Mouse (Mus musculus) heart, embryonic 15.5 days (tissue): ENCODE data around the gene Pkig. TPM values are rescaled to one million over a fixed set of nuclear protein-coding genes. Genes with fewer than 3 reads are reported as not detected.

Experiments
- ATAC-seq: fragments of 200-750 bp; cut with Nextera tagmentation; replicated peaks from 2 replicates; pipeline ENCODE4 v1.8.0; 2017; ENCODE audit warnings: low read depth, moderate TSS enrichment; ENCODE audit not compliant: insufficient number of reproducible peaks, insufficient read depth, low FRiP score
- H3K27ac ChIP-seq: fragments of 300-500 bp; sonication (generic); 2 replicates; pipeline ENCODE4 v1.5.1; 2015; ENCODE audit warnings: mild to moderate bottlenecking, inconsistent platforms
- H3K27me3 ChIP-seq: fragments of 300-500 bp; sonication (generic); 2 replicates; pipeline ENCODE4 v1.6.1; 2015; ENCODE audit warnings: inconsistent platforms
- H3K36me3 ChIP-seq: fragments of 300-500 bp; sonication (generic); 2 replicates; pipeline ENCODE4 v1.6.1; 2015; ENCODE audit warnings: mild to moderate bottlenecking, inconsistent platforms
- H3K4me1 ChIP-seq: fragments of 300-500 bp; sonication (generic); replicated peaks from 2 replicates; pipeline ENCODE4 v1.6.1; 2015; ENCODE audit warnings: inconsistent platforms
- H3K4me2 ChIP-seq: fragments of 300-500 bp; sonication (generic); 2 replicates; pipeline ENCODE4 v1.6.1; 2015; ENCODE audit warnings: inconsistent platforms, mild to moderate bottlenecking, moderate library complexity
- H3K4me3 ChIP-seq: fragments of 300-500 bp; sonication (generic); 2 replicates; pipeline ENCODE4 v1.5.1; 2015; ENCODE audit warnings: mild to moderate bottlenecking, inconsistent platforms
- H3K9ac ChIP-seq: fragments of 300-500 bp; sonication (generic); 2 replicates; pipeline ENCODE4 v1.6.1; 2015; ENCODE audit warnings: mild to moderate bottlenecking, inconsistent platforms
- H3K9me3 ChIP-seq: fragments of 300-500 bp; sonication (generic); replicated peaks from 2 replicates; pipeline ENCODE4 v1.6.1; 2016; ENCODE audit warnings: inconsistent platforms
- WGBS: fragments of 180-500 bp; shearing (Covaris S2); methylation state at CpG from one replicate; pipeline ENCODE4 v1.1.7; 2015; ENCODE audit warnings: mixed read lengths; 5-methylcytosine and 5-hydroxymethylcytosine counted together
- polyA plus RNA-seq: library from polyadenylated mRNA; unstranded; fragments of >200 nt; fragmentation: Nextera tagmentation; extraction: Ambion mirVana; gene quantifications from 2 replicates; pipeline ENCODE4 v1.2.1, GENCODE M21; 2015

Gene Pkig
- polyA plus RNA-seq, 1 experiment from 2014 or later, result 356 TPM

DNA sequence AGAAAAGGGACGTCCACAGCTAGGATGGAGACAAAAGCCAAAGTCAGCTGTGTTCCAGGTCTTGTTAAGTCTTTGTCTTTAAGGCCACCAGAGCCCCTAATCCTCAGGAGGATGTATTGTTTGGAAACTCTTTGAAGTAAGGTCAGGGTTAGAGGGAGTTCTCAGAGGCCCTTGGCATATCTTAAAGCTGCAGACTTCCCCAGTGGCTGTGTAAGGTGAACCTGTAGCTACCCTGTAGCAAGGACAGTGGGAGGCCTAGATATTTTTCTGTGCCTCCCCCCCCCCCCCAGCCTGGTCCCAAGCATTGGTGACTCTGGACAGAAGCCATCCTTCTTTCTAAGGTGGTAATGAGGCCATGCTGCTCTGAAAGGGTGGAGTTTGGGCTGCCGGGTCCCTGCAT is 38.6 kb downstream of the Pkig start:
- ATAC-seq, result 0 out of 2 replicates have a peak, but pooled peaks have one; percentile 20
- WGBS, result 58% methylated on average over 2 of the region's 2 CpGs
- H3K9ac ChIP-seq, result peak overlapping the region; percentile 17; the same call in 1 of the 2 replicates
- no peaks in the 10 kb centered on the region for H3K9me3 ChIP-seq
- H3K36me3 ChIP-seq, result no peaks in the 10 kb centered on the region
- H3K4me1 ChIP-seq, result peaks cover 68% of the 10 kb centered on the region
- no peak overlapping the region for H3K4me2 ChIP-seq
- H3K27ac ChIP-seq, result peak overlapping the region; percentile 88
- no peaks in the 10 kb centered on the region for H3K27me3 ChIP-seq
- no peak overlapping the region for H3K4me3 ChIP-seq

DNA sequence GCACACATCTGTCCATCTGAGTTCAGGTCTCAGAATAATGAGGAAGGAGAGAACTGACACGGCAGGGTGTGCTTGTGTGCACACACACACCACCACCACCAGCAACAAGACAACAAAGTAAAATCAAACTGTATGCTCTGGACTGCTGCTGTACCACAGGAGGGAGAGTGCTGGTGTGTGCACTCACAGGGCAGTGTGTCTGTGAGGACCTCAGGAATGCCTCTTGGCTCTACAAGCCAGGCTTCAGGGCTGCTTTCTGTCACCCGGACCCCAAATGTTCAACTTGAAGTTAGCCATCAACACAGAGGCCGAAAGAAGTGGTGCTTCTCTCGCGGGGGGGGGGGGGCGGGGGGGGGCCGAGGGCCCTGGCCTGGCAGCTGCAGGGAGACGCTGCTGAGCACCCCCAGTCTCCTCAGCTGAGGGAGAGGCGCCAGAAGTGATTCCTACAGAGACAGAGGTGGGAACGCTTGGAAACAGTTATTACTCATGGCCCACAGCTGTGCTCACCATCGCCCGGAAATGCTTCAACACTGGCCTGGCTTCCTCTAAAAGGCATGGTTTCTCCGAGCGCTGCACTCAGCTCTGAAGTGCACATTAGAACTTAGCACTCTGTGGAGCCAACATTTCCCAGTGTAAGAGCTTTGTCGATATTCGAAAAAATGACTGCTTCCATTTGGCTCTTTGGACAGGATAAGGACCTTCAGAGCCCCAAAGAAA is 39.7 kb downstream of the Pkig start:
- Histone ChIP-seq H3K9ac (peak overlapping the region; percentile 3; the same call in 1 of the 2 replicates), H3K4me1 (peaks cover 69% of the 10 kb centered on the region), H3K27ac (peak overlapping the region; percentile 88), H3K27me3 (no peaks in the 10 kb centered on the region), H3K4me2 (peak overlapping the region; percentile 14; the same call in 1 of the 2 replicates), H3K36me3 (no peaks in the 10 kb centered on the region), H3K4me3 (no peak overlapping the region), H3K9me3 (no peaks in the 10 kb centered on the region)
- WGBS, result 22% methylated on average over 15 of the region's 16 CpGs
- peak; percentile 58 for ATAC-seq

DNA sequence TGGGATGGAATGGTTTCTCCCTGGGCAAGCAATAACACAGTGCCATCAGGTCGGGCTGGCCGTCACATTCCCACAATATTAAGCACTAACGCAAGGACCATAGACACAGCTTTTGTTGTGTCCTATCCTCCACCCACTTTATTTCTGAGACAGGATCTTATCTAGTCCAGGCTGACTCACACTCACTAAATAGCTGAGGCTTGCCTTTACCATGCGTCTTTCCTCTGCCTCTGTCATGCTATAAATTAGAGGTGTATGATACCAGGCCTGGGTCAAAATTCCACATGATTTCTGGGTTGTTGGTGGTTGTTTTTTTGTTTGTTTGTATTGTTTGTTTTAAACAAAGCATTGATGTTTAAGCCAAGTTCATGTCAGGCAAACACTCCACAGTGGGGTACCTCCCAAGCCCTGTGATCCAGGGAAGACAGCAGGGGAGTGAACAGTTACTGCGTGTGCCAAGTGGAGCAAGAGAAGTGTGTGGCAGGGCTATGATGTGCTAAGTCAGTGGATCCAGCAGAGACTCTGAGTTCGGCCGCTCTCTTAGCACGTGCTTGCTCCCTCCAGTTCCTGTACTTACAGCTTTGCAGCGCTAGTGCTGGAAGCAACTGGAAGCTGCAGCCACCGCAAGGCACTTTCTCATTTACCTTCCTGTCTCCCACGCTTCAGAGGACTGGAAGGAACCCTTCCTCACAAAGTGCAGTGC is 41.0 kb downstream of the Pkig start:
- H3K36me3 ChIP-seq, result no peaks in the 10 kb centered on the region
- H3K4me1 ChIP-seq, result peaks cover 66% of the 10 kb centered on the region
- no peak overlapping the region for H3K9ac ChIP-seq
- WGBS, result 58% methylated on average over 11 of the region's 11 CpGs
- H3K4me3 ChIP-seq, result no peak overlapping the region
- no peak overlapping the region for H3K4me2 ChIP-seq
- H3K27me3 ChIP-seq, result no peaks in the 10 kb centered on the region
- no peaks in the 10 kb centered on the region for H3K9me3 ChIP-seq
- H3K27ac ChIP-seq, result peak overlapping the region; percentile 88
- peak; percentile 28; the same call in 1 of the 2 replicates for ATAC-seq

DNA sequence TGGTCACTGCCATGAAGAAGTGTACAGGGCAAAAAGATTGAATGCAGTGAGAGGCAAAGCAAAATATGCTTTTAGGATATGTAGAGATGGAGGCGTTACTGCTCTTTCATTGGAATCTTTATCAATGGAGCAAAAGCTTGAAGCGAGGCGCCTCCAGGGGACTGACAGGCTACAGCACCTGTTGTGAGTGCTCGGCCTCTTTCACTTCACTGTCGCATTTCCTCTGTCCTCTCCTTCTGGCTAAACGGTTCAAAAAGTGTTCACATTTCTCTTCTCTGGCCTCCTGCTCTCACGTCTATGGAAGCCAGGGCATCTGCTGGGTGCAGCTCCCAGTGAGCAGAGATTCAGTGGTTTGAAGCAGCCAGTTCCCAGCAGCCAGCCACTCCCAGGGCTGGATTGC is 44.2 kb downstream of the Pkig start:
- no peaks in the 10 kb centered on the region for H3K9me3 ChIP-seq
- H3K4me2 ChIP-seq, result no peak overlapping the region
- peak overlapping the region; percentile 73 for H3K27ac ChIP-seq
- no peaks in the 10 kb centered on the region for H3K27me3 ChIP-seq
- H3K4me3 ChIP-seq, result no peak overlapping the region
- no peaks in the 10 kb centered on the region; the same call in 1 of the 2 replicates for H3K36me3 ChIP-seq
- peaks cover 49% of the 10 kb centered on the region for H3K4me1 ChIP-seq
- WGBS, result 50% methylated on average over 7 of the region's 7 CpGs
- peak overlapping the region; percentile 31; the same call in 1 of the 2 replicates for H3K9ac ChIP-seq
- ATAC-seq, result no peak

DNA sequence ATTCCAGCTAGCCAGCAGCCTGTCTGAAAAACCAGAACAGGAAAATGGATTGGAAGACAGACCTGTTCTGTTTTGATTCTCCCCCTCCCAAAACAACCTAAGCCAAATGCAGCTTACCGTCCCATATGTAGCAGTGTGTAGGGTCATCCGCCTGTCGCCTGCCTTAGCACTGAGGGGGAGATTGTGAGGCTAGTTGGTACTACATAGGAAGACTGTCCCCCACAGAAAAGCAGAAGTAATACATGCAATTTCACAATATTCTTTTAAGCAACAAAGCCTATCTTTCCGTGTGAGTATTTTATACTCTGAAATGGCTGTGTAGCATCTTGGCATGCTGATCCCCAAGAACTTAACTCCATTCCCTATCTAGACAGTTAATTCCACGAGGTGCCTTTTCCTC is 44.7 kb downstream of the Pkig start:
- Histone ChIP-seq H3K9me3 (no peaks in the 10 kb centered on the region), H3K4me2 (no peak overlapping the region), H3K4me3 (no peak overlapping the region), H3K4me1 (peaks cover 44% of the 10 kb centered on the region), H3K27ac (peak overlapping the region; percentile 73), H3K27me3 (no peaks in the 10 kb centered on the region), H3K36me3 (no peaks in the 10 kb centered on the region; the same call in 1 of the 2 replicates), H3K9ac (no peak overlapping the region)
- 64% methylated on average over 5 of the region's 5 CpGs for WGBS
- no peak for ATAC-seq

DNA sequence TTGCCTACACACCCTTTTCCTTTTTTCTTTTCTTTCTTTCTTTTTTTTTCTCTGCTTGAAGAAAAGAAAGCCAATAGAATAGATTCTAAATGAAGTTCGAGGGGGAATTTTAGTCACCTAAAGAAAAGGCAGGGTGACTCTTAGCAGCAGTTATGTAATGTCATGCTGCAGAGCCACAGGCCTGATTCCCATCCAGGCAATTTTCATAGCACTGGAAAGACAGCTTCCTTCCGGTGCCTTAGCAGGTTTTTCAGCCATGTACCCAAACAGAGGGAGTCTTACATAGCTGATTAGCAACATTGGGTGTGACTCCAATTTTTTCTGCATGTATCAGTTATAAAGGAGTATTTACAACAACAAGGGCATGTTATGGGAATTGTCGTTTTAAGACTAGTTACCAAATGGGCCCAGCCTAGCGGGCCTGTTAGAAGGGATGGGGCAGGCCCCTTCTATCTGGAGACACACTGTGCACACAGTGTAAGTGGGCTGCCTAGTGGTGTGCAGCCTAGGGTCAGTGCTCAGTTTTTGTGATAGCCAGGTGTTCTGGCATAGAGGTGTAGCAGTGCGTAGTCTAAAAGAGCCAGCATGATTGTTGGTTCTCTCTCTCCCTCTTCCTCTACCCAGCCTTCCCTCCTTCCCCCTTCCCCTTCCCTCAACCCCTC is 45.5 kb downstream of the Pkig start:
- H3K9me3 ChIP-seq, result no peaks in the 10 kb centered on the region
- 76% methylated on average over 5 of the region's 5 CpGs for WGBS
- H3K4me1 ChIP-seq, result peaks cover 44% of the 10 kb centered on the region
- no peak for ATAC-seq
- no peak overlapping the region for H3K27ac ChIP-seq
- H3K36me3 ChIP-seq, result no peaks in the 10 kb centered on the region; the same call in 1 of the 2 replicates
- H3K27me3 ChIP-seq, result no peaks in the 10 kb centered on the region
- no peak overlapping the region for H3K9ac ChIP-seq
- H3K4me3 ChIP-seq, result no peak overlapping the region
- H3K4me2 ChIP-seq, result no peak overlapping the region

DNA sequence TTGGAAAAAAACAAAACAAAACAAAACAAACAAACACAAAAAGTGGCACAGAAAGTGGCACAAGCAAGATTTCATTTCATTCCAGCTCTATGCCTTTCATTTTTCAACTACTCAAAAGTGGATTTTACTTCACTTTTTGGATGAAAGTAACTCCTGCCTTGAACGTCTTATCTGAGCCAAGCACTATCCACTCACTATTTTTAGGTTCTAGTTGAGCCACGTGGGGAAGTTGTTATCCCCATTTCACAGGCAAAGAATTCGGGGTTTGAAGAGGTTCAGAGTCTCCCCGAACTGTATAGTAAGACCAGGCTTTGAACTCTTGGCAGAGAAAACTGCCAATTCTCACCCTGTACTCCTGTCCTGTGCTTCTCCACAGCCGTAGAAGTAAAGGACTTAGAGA is 50.1 kb downstream of the Pkig start:
- no peaks in the 10 kb centered on the region for H3K9me3 ChIP-seq
- H3K27ac ChIP-seq, result peak overlapping the region; percentile 39; the same call in 1 of the 2 replicates
- H3K27me3 ChIP-seq, result no peaks in the 10 kb centered on the region
- no peak overlapping the region for H3K4me3 ChIP-seq
- no peak overlapping the region for H3K4me2 ChIP-seq
- H3K4me1 ChIP-seq, result peaks cover 61% of the 10 kb centered on the region
- WGBS, result 38% methylated on average over 5 of the region's 5 CpGs
- no peaks in the 10 kb centered on the region; the same call in 1 of the 2 replicates for H3K36me3 ChIP-seq
- ATAC-seq, result no peak
- H3K9ac ChIP-seq, result no peak overlapping the region

DNA sequence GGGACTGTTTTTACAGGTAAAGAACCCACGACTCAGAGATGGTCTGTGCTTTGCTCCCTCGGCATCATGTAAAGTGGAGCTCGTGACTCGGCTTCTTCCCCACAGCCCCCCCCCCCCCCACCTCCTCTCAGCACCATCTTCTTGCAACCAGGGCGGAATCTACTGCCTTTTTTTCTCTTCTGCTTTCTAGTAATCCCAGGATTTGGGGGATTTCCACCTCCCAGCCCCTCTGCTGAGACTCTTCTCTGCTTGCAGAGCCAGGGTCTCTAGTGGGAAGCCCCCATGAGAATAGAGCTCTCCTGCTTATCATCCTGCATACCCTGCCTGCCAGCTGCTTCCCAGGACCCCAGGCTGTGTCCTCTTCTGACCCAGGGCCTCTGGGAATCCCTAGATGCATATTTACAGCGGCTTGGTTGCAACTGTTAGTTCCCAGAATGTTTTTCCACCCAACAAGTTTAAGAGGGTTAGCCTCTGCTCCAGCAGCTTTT is 50.6 kb downstream of the Pkig start:
- Histone ChIP-seq H3K4me2 (no peak overlapping the region), H3K9ac (no peak overlapping the region), H3K27ac (peak overlapping the region; percentile 39; the same call in 1 of the 2 replicates), H3K36me3 (no peaks in the 10 kb centered on the region; the same call in 1 of the 2 replicates), H3K27me3 (no peaks in the 10 kb centered on the region), H3K4me1 (peaks cover 59% of the 10 kb centered on the region), H3K4me3 (no peak overlapping the region), H3K9me3 (no peaks in the 10 kb centered on the region)
- ATAC-seq, result no peak
- 52% methylated on average over 6 of the region's 6 CpGs for WGBS

DNA sequence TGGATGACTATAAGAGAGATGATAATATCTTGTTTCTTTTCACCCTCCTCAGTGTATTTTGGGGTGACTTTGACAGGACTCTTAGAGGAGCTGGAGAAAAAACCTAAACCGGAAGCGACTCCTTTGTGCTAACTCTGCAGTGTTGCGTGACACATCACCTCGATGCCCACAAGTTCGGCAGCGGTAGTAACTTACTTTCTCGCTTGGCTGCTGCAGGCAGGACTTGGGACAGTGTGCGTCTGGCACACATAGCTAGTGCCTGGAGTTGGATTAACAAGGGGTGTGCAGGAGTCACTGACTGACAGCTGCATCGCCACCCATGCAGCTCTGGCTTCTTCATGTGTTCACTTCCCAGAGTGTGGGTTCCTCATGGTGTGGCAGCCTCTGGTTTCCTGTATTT is 51.8 kb downstream of the Pkig start:
- Histone ChIP-seq H3K9ac (no peak overlapping the region), H3K4me2 (no peak overlapping the region), H3K27ac (peak overlapping the region; percentile 66), H3K4me1 (peaks cover 52% of the 10 kb centered on the region), H3K9me3 (no peaks in the 10 kb centered on the region), H3K27me3 (no peaks in the 10 kb centered on the region), H3K4me3 (no peak overlapping the region), H3K36me3 (no peaks in the 10 kb centered on the region; the same call in 1 of the 2 replicates)
- 78% methylated on average over 9 of the region's 9 CpGs for WGBS
- ATAC-seq, result no peak

DNA sequence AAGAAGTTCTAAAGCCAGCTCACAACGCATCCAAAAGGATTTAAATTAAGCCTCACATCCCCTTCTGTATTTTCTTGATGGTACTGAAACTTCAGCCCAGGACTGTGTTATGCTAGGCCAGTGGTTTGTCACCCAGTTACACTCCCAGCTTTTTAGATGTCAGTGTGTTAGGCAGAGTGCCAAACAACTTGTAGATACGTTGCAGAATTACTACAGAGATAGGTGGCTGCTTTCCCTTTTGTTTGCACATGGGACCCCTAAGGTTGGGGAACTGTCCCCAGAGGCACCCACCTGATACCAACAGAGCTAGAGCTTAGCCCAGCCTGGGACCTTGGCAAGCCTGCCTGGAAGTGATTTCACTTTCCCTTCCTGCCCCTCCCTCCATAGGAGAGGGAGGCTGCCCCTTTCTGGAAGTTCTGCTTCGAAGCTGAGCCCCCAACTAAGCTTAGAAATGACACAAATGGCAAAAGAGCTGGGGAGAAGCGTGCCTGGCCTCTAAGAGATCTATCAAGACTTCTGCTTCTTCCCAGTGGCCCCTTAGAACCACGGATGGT is 52.5 kb downstream of the Pkig start:
- no peaks in the 10 kb centered on the region; the same call in 1 of the 2 replicates for H3K36me3 ChIP-seq
- H3K4me3 ChIP-seq, result no peak overlapping the region
- H3K27ac ChIP-seq, result peak overlapping the region; percentile 66
- 56% methylated on average over 5 of the region's 5 CpGs for WGBS
- 0 out of 2 replicates have a peak, but pooled peaks have one; percentile 32 for ATAC-seq
- peaks cover 58% of the 10 kb centered on the region for H3K4me1 ChIP-seq
- H3K27me3 ChIP-seq, result no peaks in the 10 kb centered on the region
- no peak overlapping the region for H3K4me2 ChIP-seq
- no peaks in the 10 kb centered on the region for H3K9me3 ChIP-seq
- 0 out of 2 replicates have a peak overlapping the region, but pooled peaks have one; percentile 9 for H3K9ac ChIP-seq
